Mouse (Mus musculus) heart, postnatal 10 days (tissue): ENCODE data around the gene Kif24. TPM values are rescaled to one million over a fixed set of nuclear protein-coding genes. Genes with fewer than 3 reads are reported as not detected.
"Not testable (repeated sequence)": the region's sequence is repeated elsewhere in the genome, so short reads cannot be mapped to it uniquely, and the experiment has no call there.

Source experiments
- DNase-seq, 2 experiments: peaks; one replicate each; pipeline ENCODE4 v3.0.0; 2021
- intact Hi-C: fragments of 180-260 bp; cut with DNase I; formaldehyde crosslinking; loops from one replicate; pipeline ENCODE4 v1.15.1; 2025
- total RNA-seq, 2 experiments: library from RNA; stranded (reverse); gene quantifications; 2 replicates each; pipeline ENCODE4 v1.2.3; 2021

Kif24 gene
- total RNA-seq, 2 experiments from 2014 or later: 1.4 to 2.0 TPM

DNA sequence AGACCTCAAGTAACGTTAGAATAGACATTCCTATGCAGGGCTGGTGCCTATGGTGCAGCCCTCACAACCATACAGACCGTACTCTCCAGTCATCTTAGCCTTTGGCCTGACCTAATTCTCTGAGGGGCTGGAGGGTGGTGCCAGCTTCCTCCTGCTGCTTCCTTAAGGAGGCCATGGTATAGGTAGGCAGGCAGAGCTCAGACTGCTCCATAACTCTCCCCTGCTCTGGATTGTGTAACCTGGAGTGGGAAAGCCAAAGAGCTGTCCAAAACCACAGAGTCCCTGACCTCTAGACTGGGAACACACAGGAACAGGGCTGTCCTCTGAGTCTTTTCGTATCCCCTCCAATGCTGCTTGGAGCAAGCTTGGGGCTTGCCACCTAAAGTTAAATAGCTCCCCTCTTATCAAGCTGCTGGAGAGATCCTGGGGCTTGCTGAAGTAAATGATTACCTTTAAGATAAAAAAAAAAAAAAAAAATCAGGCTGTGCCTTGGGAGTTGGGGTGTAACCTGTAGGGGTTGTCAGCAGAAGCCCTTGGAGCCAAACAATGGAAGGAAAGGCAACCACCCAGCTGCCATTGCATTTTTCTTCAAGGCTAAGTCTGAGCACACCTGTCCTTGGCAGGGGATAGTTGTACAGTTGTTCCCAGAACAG lies 28.9 kb upstream of the Kif24 start:
- intact Hi-C loops: no loop called here
- DNase-seq: no peak

DNA sequence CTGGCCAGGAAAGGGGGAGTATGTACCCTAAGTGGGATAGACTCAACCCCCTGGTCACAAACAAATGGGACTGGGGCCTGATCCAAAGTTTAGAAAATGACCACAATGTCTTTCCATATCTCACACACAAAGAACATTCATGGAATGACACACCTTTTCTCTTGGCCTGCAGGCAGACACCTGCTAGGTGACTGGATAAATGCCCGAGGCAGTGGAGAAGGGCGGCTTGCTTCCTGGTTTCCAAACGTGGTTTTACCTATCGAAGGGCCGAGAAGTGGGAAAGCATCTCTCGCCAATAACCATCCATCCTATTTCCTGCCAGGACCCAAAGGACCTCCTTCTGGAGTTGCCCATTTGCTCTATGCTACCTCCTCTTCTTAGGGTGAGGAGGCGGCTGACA lies 28.3 kb upstream of the Kif24 start:
- intact Hi-C loops: no loop called here
- no peak for DNase-seq

- peak; percentile 74 to 78 for DNase-seq
- intact Hi-C loops: no loop called here
Observed at GRCm38 (mm10) chr4:41481601-41482017, 16.9 kb upstream of the Kif24 start.

DNA sequence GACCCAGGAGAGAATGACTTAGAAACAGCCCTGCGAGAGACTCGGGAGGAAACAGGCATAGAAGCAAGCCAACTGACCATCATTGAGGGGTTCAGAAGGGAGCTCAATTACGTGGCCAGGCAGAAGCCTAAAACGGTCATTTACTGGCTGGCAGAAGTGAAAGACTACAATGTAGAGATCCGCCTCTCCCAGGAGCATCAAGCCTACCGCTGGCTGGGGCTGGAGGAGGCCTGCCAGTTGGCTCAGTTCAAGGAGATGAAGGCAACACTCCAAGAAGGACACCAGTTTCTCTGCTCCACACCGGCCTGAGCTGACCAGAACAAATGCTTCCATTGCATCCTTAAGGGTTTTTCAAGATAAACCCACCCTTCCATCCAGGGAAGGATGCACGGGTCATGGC lies 15.6 kb upstream of the Kif24 start:
- DNase-seq: peak; percentile 76 to 81
- intact Hi-C loops: no loop called here

- peak; percentile 66 to 73 for DNase-seq
- intact Hi-C loops: no loop called here
Observed at GRCm38 (mm10) chr4:41479456-41479804, 14.7 kb upstream of the Kif24 start.

DNA sequence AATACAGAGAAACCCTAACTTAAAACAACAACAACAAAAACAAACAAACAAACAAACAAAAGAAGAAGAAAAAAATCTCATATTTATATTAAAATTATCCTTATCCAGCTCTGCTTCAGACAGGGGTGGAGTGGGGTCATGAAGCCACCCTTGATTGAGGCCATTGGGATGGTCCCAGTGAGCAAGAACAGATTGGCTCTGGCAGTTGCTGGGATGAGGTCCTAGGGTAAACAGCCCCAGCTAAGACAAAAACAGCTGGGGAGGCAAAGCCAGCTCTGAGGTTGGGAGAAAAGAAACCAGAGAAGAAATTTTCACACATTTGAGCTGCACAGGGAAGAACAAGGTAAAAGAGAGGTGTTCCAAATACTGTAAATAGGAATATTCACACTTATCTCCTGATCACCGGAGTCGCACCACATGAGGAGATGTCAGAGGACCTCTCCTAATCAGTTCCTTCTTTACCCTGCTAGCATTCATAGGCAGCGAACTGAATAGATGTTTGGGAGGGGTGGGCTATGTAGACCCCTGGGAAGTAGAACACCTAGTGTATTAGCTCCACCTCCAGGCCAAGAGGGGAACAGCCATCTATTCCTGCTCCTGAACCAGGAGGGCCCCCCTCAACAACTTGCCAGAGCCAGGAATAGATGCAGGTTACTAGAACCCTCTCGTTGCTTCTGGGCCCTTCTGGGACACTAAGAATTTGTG lies 14.2 kb upstream of the Kif24 start:
- DNase-seq: peak in 1 of 2 experiments; percentile 12
- intact Hi-C loops: no loop called here

- intact Hi-C loops: no loop called here
- DNase-seq: no peak
Observed at GRCm38 (mm10) chr4:41477648-41478160, 13.0 kb upstream of the Kif24 start.

GRCm38 (mm10) chr4:41471384-41471689 lies 6.7 kb upstream of the Kif24 start:
- intact Hi-C loops: no loop called here
- DNase-seq: no peak

DNA sequence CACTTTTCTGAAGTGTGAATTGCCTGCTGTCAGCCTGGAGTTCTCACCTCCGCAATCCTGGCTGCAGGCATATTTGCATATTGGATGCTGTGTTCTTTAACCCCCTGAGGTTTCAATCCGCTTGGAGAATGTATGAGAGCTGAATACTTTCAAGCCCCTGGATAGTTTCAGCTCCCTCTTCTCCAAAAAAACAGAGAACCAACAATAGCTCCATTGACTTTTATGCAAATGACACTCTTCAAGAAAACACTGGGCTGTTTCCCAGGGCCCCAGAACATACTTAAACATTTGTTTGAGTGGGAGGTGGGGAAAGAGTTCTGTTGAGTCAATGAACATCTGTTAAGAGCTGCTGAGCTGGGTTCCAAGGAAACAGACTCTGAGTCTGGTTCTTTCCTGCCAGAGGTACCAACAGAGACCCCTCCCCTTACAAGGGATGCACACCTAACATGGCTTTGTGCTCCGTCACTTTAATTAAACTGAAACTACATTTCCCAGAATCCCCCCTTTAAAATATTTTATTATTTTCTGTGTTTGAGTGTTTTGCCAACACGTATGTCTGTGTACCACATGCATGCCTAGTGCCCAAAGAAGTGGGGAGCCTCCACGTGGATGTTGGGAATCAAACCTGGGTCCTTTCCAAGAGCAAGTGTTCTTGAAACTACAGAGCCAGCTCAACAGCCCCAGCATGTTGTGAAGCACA lies 6.1 kb upstream of the Kif24 start:
- intact Hi-C loops: no loop called here
- peak; percentile 43 to 64 for DNase-seq

- no peak for DNase-seq
- intact Hi-C loops: no loop called here
Observed at GRCm38 (mm10) chr4:41470051-41470683, 5.5 kb upstream of the Kif24 start.

GRCm38 (mm10) chr4:41469199-41469598 lies 4.5 kb upstream of the Kif24 start:
- intact Hi-C loops: loop anchor here (2.0 to 5.0 kb wide), 6 partner anchors 36 to 240 kb away; partner anchors contain the start of genes Dnaic1 and Fam219a
- no peak for DNase-seq

- intact Hi-C loops: loop anchor here (2.0 to 5.0 kb wide), 6 partner anchors 36 to 240 kb away; partner anchors contain the start of genes Dnaic1 and Fam219a
Observed at GRCm38 (mm10) chr4:41468396-41469080, 3.9 kb upstream of the Kif24 start.

DNA sequence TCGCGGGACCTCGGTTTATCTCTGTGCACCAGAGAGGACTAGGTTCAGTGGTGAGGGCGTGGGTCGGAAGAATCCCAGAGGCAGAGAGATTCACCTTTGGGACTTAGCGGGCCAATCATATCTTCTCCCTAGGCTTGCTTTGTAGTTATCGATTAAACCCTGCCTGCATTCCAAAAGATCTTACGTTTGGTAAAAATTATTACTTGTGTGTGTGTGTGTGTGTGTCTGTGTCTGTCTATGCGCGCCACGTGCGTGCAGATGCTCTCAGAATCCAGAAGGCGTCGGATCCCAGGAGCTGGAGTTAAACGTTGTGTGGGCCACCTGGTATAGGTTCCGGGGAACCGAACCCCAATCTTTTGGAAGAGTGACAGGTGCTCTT lies 589 bp upstream of the Kif24 start:
- intact Hi-C loops: loop anchor here (5.0 kb wide), 2 partner anchors 82 to 102 kb away; partner anchors contain the start of genes Dnaic1 and Fam219a
- no peak for DNase-seq

More at GRCm38 (mm10) chr4:41468396-41469080, 3.9 kb upstream of the Kif24 start:
- DNase-seq: peak; percentile 75 to 84

- DNase-seq, intact Hi-C loops: not testable (repeated sequence)
Observed at GRCm38 (mm10) chr4:41463051-41463738, 1.5 kb downstream of the Kif24 start.

DNA sequence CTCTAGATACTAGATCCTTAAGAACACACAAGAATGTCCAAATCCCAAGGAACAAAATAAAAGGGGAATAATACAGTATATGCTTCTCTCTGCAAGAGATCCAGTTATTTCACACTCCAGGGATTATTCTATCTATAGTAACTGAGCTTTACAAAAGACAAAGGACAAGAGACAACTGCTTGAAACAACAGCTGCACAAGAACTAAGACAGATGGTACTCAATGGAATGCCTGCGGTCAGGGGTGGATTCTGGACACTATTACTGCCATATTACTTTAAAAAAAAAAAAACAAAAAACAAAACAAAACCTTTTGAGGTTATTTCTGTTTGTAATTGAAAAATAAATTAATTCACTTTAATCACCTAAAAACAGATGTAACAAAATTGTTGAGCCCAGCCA lies 4.0 kb downstream of the Kif24 start:
- DNase-seq: no peak
- intact Hi-C loops: no loop called here

DNA sequence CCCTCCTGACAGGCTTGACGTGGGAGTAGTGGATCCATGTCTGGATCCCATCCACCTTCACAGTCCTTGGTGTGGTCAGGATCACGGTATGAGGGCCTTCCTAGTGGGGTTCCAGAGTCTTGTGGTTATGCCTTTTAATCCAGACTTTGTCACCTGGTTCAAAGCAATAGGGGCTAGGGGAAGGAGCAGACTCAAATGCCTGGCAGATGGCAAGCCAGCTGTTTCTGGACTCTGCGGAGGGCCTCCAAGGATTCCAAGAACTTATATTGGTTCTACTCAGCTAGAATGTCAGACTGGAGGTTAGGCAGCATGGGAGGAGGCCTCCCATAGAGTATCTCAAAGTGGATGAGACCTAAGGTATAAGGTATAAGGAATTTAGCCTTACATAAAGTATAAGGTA lies 17.1 kb downstream of the Kif24 start:
- intact Hi-C loops: no loop called here
- DNase-seq: no peak

GRCm38 (mm10) chr4:41442790-41443302 lies 21.8 kb downstream of the Kif24 start:
- peak in 1 of 2 experiments; percentile 5 for DNase-seq
- intact Hi-C loops: no loop called here

DNA sequence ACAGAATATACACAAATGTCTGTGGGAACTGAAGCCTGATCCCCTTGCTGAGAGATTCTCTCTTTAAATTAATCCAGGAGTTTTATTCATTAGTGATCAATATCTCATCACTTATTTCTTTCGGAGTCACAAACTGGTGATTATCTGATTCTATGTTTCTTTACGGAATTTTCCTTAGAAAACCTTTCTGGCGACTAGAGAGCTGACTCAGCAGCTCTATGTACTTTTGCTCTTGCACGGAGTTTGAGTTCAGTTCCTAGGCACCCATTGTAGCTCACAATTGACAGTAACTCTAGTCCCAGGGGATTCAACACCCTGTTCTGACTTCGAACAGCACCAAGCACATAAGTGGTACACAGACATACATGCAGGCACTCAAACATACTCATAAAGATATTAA lies 25.8 kb downstream of the Kif24 start:
- DNase-seq: no peak
- intact Hi-C loops: no loop called here

- intact Hi-C loops: no loop called here
- no peak for DNase-seq
Observed at GRCm38 (mm10) chr4:41416966-41417365, 47.7 kb downstream of the Kif24 start.

DNA sequence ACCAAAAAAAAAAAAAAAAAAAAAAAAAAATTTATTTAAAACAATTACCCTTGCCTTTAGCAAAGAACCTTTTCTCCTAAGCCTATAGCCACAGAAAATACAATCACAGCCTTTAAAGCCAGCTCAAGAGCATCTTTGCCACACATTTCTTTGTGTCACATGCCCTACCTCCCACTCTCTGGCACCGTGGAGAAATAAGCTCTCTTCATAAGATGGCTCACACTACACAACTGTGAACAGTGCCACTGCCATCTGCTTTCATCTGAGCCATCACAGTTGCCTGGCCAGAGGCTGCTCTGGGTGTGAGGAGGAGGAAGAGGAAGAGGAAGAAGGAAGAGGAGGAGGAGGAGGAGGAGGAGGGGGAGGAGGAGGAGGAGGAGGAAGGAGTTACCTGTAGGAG lies 55.3 kb downstream of the Kif24 start:
- intact Hi-C loops: no loop called here
- DNase-seq: no peak
